Mouse (Mus musculus) forelimb bud, embryonic 11.5 days (tissue): ENCODE data around the gene Mzt1.
"Not testable (repeated sequence)": the region's sequence is repeated elsewhere in the genome, so short reads cannot be mapped to it uniquely, and the experiment has no call there.

ENCODE experiments used
- DNase-seq: peaks from one replicate; pipeline ENCODE4 v3.0.0-alpha.2; 2012; ENCODE audit warnings: low read depth, low spot score

Mzt1 gene

GRCm38 (mm10) chr14:99046031-99046781 lies at the start of gene Mzt1, which contains the start of gene Bora:
Gene Mzt1, minus strand, starts transcription at chr14:99046134.
Gene Bora, plus strand, starts transcription at chr14:99046222.
- peak; percentile 93 for DNase-seq

GRCm38 (mm10) chr14:99088947-99089346 lies 43.0 kb upstream of the Mzt1 start:
- DNase-seq, result no peak

- DNase-seq, result no peak
These were observed 25.2 kb upstream of the Mzt1 start for GRCm38 (mm10) chr14:99071146-99071545.

GRCm38 (mm10) chr14:99063091-99063490 lies 17.2 kb upstream of the Mzt1 start:
- DNase-seq, result no peak

- DNase-seq, result no peak
These were observed 14.7 kb upstream of the Mzt1 start for GRCm38 (mm10) chr14:99060616-99061015.

GRCm38 (mm10) chr14:99058959-99059586 lies 13.1 kb upstream of the Mzt1 start:
- DNase-seq, result no peak

- DNase-seq, result peak; percentile 13
These were observed 848 bp upstream of the Mzt1 start for GRCm38 (mm10) chr14:99046782-99047181.

GRCm38 (mm10) chr14:99045378-99046030 lies 430 bp downstream of the Mzt1 start:
- no peak for DNase-seq

- DNase-seq, result no peak
These were observed 1.2 kb downstream of the Mzt1 start for GRCm38 (mm10) chr14:99044718-99045117.

- no peak for DNase-seq
These were observed 1.8 kb downstream of the Mzt1 start for GRCm38 (mm10) chr14:99044096-99044495.

GRCm38 (mm10) chr14:99043499-99043898 lies 2.4 kb downstream of the Mzt1 start:
- DNase-seq, result no peak

GRCm38 (mm10) chr14:99041416-99041815 lies 4.5 kb downstream of the Mzt1 start:
- no peak for DNase-seq

- DNase-seq, result not testable (repeated sequence)
These were observed 6.6 kb downstream of the Mzt1 start for GRCm38 (mm10) chr14:99039308-99039707.

GRCm38 (mm10) chr14:99037703-99038102 lies 8.2 kb downstream of the Mzt1 start:
- DNase-seq, result no peak

GRCm38 (mm10) chr14:99036039-99036438 lies 9.9 kb downstream of the Mzt1 start:
- DNase-seq, result no peak

- not testable (repeated sequence) for DNase-seq
These were observed 11.1 kb downstream of the Mzt1 start for GRCm38 (mm10) chr14:99034851-99035250.

GRCm38 (mm10) chr14:99032596-99032995 lies 13.3 kb downstream of the Mzt1 start:
- DNase-seq, result no peak

GRCm38 (mm10) chr14:99031337-99031873 lies 14.5 kb downstream of the Mzt1 start:
- DNase-seq, result no peak

- DNase-seq, result no peak
These were observed 15.9 kb downstream of the Mzt1 start for GRCm38 (mm10) chr14:99029987-99030386.

GRCm38 (mm10) chr14:99022346-99023086 lies 23.4 kb downstream of the Mzt1 start:
- DNase-seq, result no peak

GRCm38 (mm10) chr14:99019136-99019808 lies 26.7 kb downstream of the Mzt1 start:
- peak; percentile 18 for DNase-seq
